Mouse (Mus musculus) effector memory CD4-positive, alpha-beta T cell, adult 7 months (primary cell): Measurements from ENCODE around the gene Csf2ra. TPM values are rescaled to one million over a fixed set of nuclear protein-coding genes. Genes with fewer than 3 reads are reported as not detected.

Experiments used
- polyA plus RNA-seq: library from polyadenylated mRNA; unstranded; fragments of 100-300 nt; shearing (Covaris generic); gene quantifications from one replicate; pipeline ENCODE4 v1.2.1, GENCODE M21; 2017

Gene Csf2ra
- 15.2 TPM for polyA plus RNA-seq

GRCm38 (mm10) chr19:61227941-61228701, at the start of gene Csf2ra:
TSS of gene Csf2ra (minus strand) at chr19:61228429.

GRCm38 (mm10) chr19:61183590-61183989, 44.6 kb downstream of the Csf2ra start, which contains the start of gene Gm6020:
TSS of gene Gm6020 (plus strand) at chr19:61183890.

GRCm38 (mm10) chr19:61175756-61176324, 52.4 kb downstream of the Csf2ra start, which contains the start of gene Gm7102:
TSS of gene Gm7102 (minus strand) at chr19:61176309.

Other genes with a start within 250 kb of the Csf2ra start
- gene Zfp950, start 87.6 kb downstream of the Csf2ra start, polyA plus RNA-seq: 25.4 TPM
- not detected for gene Gm7102, start 52.1 kb downstream of the Csf2ra start, polyA plus RNA-seq
- gene Gm6020, start 44.5 kb downstream of the Csf2ra start, polyA plus RNA-seq: not detected
- not detected for gene Gm21060, start 68.6 kb upstream of the Csf2ra start, polyA plus RNA-seq